ENCODE assay signal across 23 mouse cellular contexts in the genomic region with DNA sequence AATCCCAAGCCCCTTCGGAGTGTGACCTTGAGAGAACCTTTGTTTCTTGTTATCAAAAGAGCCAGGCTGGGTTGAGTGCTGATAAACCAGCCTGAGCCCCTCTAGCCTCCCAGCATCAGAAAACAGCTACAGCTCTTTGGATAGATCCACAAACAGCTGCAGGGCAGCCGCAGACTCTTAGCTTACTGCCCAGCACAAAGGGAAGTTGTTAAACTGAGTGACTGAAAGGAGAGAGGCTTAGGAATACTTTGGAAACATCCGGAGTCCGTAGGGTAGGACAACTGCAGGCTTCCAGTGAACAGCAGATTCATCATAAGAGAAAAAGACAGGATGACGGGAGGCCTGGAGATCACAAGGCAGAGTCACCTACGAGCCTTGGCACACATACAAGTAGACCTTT.
DNase-seq lines count a peak whose midpoint lies in the region; ATAC-seq and TF ChIP-seq lines count a peak whose summit lies in the region.
"Had no signal": no experiment of that assay in that cellular context is flagged by ENCODE, and none has a peak within 500 bp of the region (broad histone marks: within the 10 kb centered on the region; RNA-seq: fewer than 3 reads in every experiment).

No protein-coding gene starts in this region.

- H3ac ChIP-seq in myocyte (ENCODE audit: control insufficient read depth, insufficient read length): no peak overlapping the region

- intact Hi-C loops in heart, postnatal 14 days (cut with DNase I): no loop called here

- H3K4me1 ChIP-seq in heart, embryonic 11.5 days (ENCODE audit: control insufficient read depth, insufficient read depth, low read length): peaks cover 13% of the 10 kb centered on the region
- H3K4me1 ChIP-seq in heart, embryonic 15.5 days (replicated peaks): peaks cover 12% of the 10 kb centered on the region; the same call in 1 of the 2 replicates
- peaks cover 17% of the 10 kb centered on the region for H3K4me1 ChIP-seq in limb, embryonic 13.5 days
- no peaks in the 10 kb centered on the region for H3K4me1 ChIP-seq in limb, embryonic 10.5 days
- H3K4me1 ChIP-seq: forebrain, embryonic 10.5 days; hindbrain, embryonic 15.5 days had no signal

- peak overlapping the region; percentile 38 for H3K4me2 ChIP-seq in heart, embryonic 11.5 days
- peak overlapping the region; percentile 27; the same call in 1 of the 2 replicates for H3K4me2 ChIP-seq in heart, embryonic 15.5 days
- no peak overlapping the region for H3K4me2 ChIP-seq in limb, embryonic 13.5 days (replicated peaks)
- peak overlapping the region; percentile 61 for H3K4me2 ChIP-seq in myocyte (ENCODE audit: low read depth)
- H3K4me2 ChIP-seq: embryonic facial prominence, embryonic 15.5 days; hindbrain, embryonic 15.5 days had no signal

- DNase-seq in heart, postnatal 14 days: no peak
- no peak for DNase-seq in heart, adult 9 months (ENCODE audit: low spot score in 2 of 2)
- no peak for DNase-seq in limb, embryonic 10.5 days (ENCODE audit: low spot score)
- DNase-seq: adrenal gland, postnatal 14 days; cerebellum, adult 18-20 months; cerebellum, adult 9-11 months; cerebellum, postnatal 36 days; gastrocnemius, adult 2 months; gastrocnemius, postnatal 36 days; kidney, adult 8-10 months had no signal

- TF ChIP-seq POLR2A in myocyte (IDR thresholded peaks at IDR 0.05; ENCODE audit: insufficient read length, low read depth): no peak

- peak overlapping the region; percentile 76 for H3K27ac ChIP-seq in heart, embryonic 11.5 days (ENCODE audit: low read depth, low read length)
- peak overlapping the region; percentile 50 for H3K27ac ChIP-seq in heart, embryonic 15.5 days
- H3K27ac ChIP-seq in limb, embryonic 13.5 days: peak overlapping the region; percentile 56; the same call in 1 of the 2 replicates
- H3K27ac ChIP-seq in limb, embryonic 10.5 days: no peak overlapping the region
- H3K27ac ChIP-seq: embryonic facial prominence, embryonic 15.5 days; forebrain, embryonic 10.5 days; gastrocnemius, adult 2 months; hindbrain, embryonic 15.5 days had no signal

- H3K9me3 ChIP-seq in heart, embryonic 11.5 days (replicated peaks; ENCODE audit: control insufficient read depth, low read length): no peaks in the 10 kb centered on the region
- H3K9me3 ChIP-seq in heart, embryonic 15.5 days (replicated peaks): no peaks in the 10 kb centered on the region
- 0 out of 2 replicates have a peak, but pooled peaks cover 2% of the 10 kb centered on the region for H3K9me3 ChIP-seq in limb, embryonic 13.5 days
- no peaks in the 10 kb centered on the region for H3K9me3 ChIP-seq in limb, embryonic 10.5 days (replicated peaks)
- H3K9me3 ChIP-seq: embryonic facial prominence, embryonic 15.5 days; forebrain, embryonic 10.5 days had no signal

- H3K9ac ChIP-seq in heart, embryonic 11.5 days (ENCODE audit: low read depth, low read length): no peak overlapping the region
- no peak overlapping the region for H3K9ac ChIP-seq in heart, embryonic 15.5 days
- no peak overlapping the region for H3K9ac ChIP-seq in limb, embryonic 13.5 days
- H3K9ac ChIP-seq: embryonic facial prominence, embryonic 15.5 days; hindbrain, embryonic 15.5 days had no signal

- no peaks in the 10 kb centered on the region for H3K79me2 ChIP-seq in myocyte (ENCODE audit: control insufficient read depth, insufficient read depth)

- H3K27me3 ChIP-seq in heart, embryonic 11.5 days (ENCODE audit: control insufficient read depth, insufficient read depth, low read length): no peaks in the 10 kb centered on the region
- no peaks in the 10 kb centered on the region for H3K27me3 ChIP-seq in heart, embryonic 15.5 days
- no peaks in the 10 kb centered on the region for H3K27me3 ChIP-seq in limb, embryonic 13.5 days
- H3K27me3 ChIP-seq in limb, embryonic 10.5 days (ENCODE audit: low read depth, poor library complexity, severe bottlenecking): no peaks in the 10 kb centered on the region
- no peaks in the 10 kb centered on the region for H3K27me3 ChIP-seq in myocyte (ENCODE audit: control insufficient read depth, insufficient read depth, insufficient read length)
- H3K27me3 ChIP-seq: CH12.LX; embryonic facial prominence, embryonic 15.5 days; hindbrain, embryonic 15.5 days; Patski had no signal

- ATAC-seq in heart, embryonic 11.5 days (replicated peaks; ENCODE audit: insufficient number of reproducible peaks, low FRiP score, low TSS enrichment): no peak
- no peak for ATAC-seq in heart, embryonic 15.5 days (replicated peaks; ENCODE audit: insufficient number of reproducible peaks, insufficient read depth, low FRiP score, low read depth)
- peak; percentile 73 for ATAC-seq in limb, embryonic 13.5 days (ENCODE audit: low FRiP score, low read depth)
- ATAC-seq: activated CD4-positive, CD25-positive, alpha-beta regulatory T cell, adult 4 months; forebrain, embryonic 14.5 days; intestine, embryonic 16.5 days; Patski had no signal

- no peaks in the 10 kb centered on the region for H3K36me3 ChIP-seq in heart, embryonic 11.5 days (ENCODE audit: control insufficient read depth, insufficient read depth, low read length)
- H3K36me3 ChIP-seq in heart, embryonic 15.5 days: no peaks in the 10 kb centered on the region
- H3K36me3 ChIP-seq in limb, embryonic 13.5 days: no peaks in the 10 kb centered on the region
- no peaks in the 10 kb centered on the region for H3K36me3 ChIP-seq in limb, embryonic 10.5 days
- H3K36me3 ChIP-seq in myocyte (ENCODE audit: control insufficient read depth, insufficient read depth): no peaks in the 10 kb centered on the region
- H3K36me3 ChIP-seq: embryonic facial prominence, embryonic 15.5 days; forebrain, embryonic 10.5 days; hindbrain, embryonic 15.5 days had no signal

- 21% methylated on average over 6 of the region's 6 CpGs for WGBS in heart, embryonic 11.5 days (ENCODE audit: insufficient replicate concordance)
- WGBS in heart, embryonic 15.5 days: 22% methylated on average over 6 of the region's 6 CpGs
- 63% methylated on average over 6 of the region's 6 CpGs for WGBS in limb, embryonic 13.5 days
- WGBS in limb, embryonic 10.5 days: 86% methylated on average over 6 of the region's 6 CpGs

- H3K4me3 ChIP-seq in heart, embryonic 11.5 days (ENCODE audit: low read depth, low read length): no peak overlapping the region
- no peak overlapping the region for H3K4me3 ChIP-seq in heart, embryonic 15.5 days
- no peak overlapping the region for H3K4me3 ChIP-seq in limb, embryonic 13.5 days
- H3K4me3 ChIP-seq in limb, embryonic 10.5 days: no peak overlapping the region
- no peak overlapping the region for H3K4me3 ChIP-seq in myocyte
- H3K4me3 ChIP-seq: embryonic facial prominence, embryonic 15.5 days; erythroblast, embryonic 14.5 days; forebrain, embryonic 10.5 days; gastrocnemius, adult 2 months; hindbrain, embryonic 15.5 days had no signal

TF ChIP-seq in myocyte, 11 proteins besides CTCF, POLR2A, EP300 and RAD21:
- TF ChIP-seq MYOG (IDR thresholded peaks at IDR 0.05; ENCODE audit: control insufficient read depth in 1 of 3, insufficient read depth in 1 of 3, insufficient read length in 2 of 3, low read depth in 2 of 3): peak in 1 of 3 experiments; percentile 40
- TF ChIP-seq E2F4 (IDR thresholded peaks at IDR 0.05; ENCODE audit: insufficient read depth): no peak
- TF ChIP-seq MYOD1 (IDR thresholded peaks at IDR 0.05; ENCODE audit: control insufficient read depth in 1 of 3, insufficient read length in 2 of 3, low read depth in 2 of 3): peak in 1 of 3 experiments; percentile 18
